Mouse (Mus musculus): ENCODE data around the gene 4930438A08Rik.
"Not testable (repeated sequence)": the region's sequence is repeated elsewhere in the genome, so short reads cannot be mapped to it uniquely, and the experiment has no call there.

4930438A08Rik gene

GRCm38 (mm10) chr11:58274572-58274971 is at the start of gene 4930438A08Rik:
TSS of gene 4930438A08Rik (plus strand) at chr11:58274799.
- DNase-seq: no peak

GRCm38 (mm10) chr11:58224872-58225271 is 49.7 kb upstream of the 4930438A08Rik start:
- DNase-seq: not testable (repeated sequence)

- peak; percentile 34 for DNase-seq
Measured at GRCm38 (mm10) chr11:58225655-58226054, 48.9 kb upstream of the 4930438A08Rik start.

- no peak for DNase-seq
Measured at GRCm38 (mm10) chr11:58226425-58226824, 48.2 kb upstream of the 4930438A08Rik start.

- DNase-seq: not testable (repeated sequence)
Measured at GRCm38 (mm10) chr11:58228021-58228420, 46.6 kb upstream of the 4930438A08Rik start.

- DNase-seq: no peak
Measured at GRCm38 (mm10) chr11:58230396-58230910, 44.1 kb upstream of the 4930438A08Rik start.

GRCm38 (mm10) chr11:58231156-58231555 is 43.4 kb upstream of the 4930438A08Rik start:
- DNase-seq: no peak

- DNase-seq: not testable (repeated sequence)
Measured at GRCm38 (mm10) chr11:58234551-58234950, 40.0 kb upstream of the 4930438A08Rik start.

GRCm38 (mm10) chr11:58235152-58235551 is 39.4 kb upstream of the 4930438A08Rik start:
- no peak for DNase-seq

- no peak for DNase-seq
Measured at GRCm38 (mm10) chr11:58238840-58239791, 35.5 kb upstream of the 4930438A08Rik start.

GRCm38 (mm10) chr11:58247294-58247693 is 27.3 kb upstream of the 4930438A08Rik start:
- no peak for DNase-seq

- no peak for DNase-seq
Measured at GRCm38 (mm10) chr11:58249203-58249981, 25.2 kb upstream of the 4930438A08Rik start.

GRCm38 (mm10) chr11:58250550-58250949 is 24.0 kb upstream of the 4930438A08Rik start:
- no peak for DNase-seq

GRCm38 (mm10) chr11:58254411-58254810 is 20.2 kb upstream of the 4930438A08Rik start:
- DNase-seq: no peak

- no peak for DNase-seq
Measured at GRCm38 (mm10) chr11:58257816-58258215, 16.8 kb upstream of the 4930438A08Rik start.

- DNase-seq: no peak
Measured at GRCm38 (mm10) chr11:58260156-58260555, 14.4 kb upstream of the 4930438A08Rik start.

- DNase-seq: no peak
Measured at GRCm38 (mm10) chr11:58261826-58262225, 12.8 kb upstream of the 4930438A08Rik start.

GRCm38 (mm10) chr11:58262336-58262735 is 12.3 kb upstream of the 4930438A08Rik start:
- DNase-seq: no peak

- DNase-seq: no peak
Measured at GRCm38 (mm10) chr11:58263516-58263915, 11.1 kb upstream of the 4930438A08Rik start.

GRCm38 (mm10) chr11:58264546-58264945 is 10.1 kb upstream of the 4930438A08Rik start:
- DNase-seq: no peak

GRCm38 (mm10) chr11:58268285-58268684 is 6.3 kb upstream of the 4930438A08Rik start:
- DNase-seq: no peak

- DNase-seq: no peak
Measured at GRCm38 (mm10) chr11:58275756-58276155, 1.2 kb downstream of the 4930438A08Rik start.

- no peak for DNase-seq
Measured at GRCm38 (mm10) chr11:58281970-58282496, 7.4 kb downstream of the 4930438A08Rik start.

Measured in right cerebral cortex, postnatal 25 days (tissue).